Mouse (Mus musculus) G1E (cell line): ENCODE measurements around the gene Lrp5. TPM values are rescaled to one million over a fixed set of nuclear protein-coding genes. Genes with fewer than 3 reads are reported as not detected.

Source experiments
- ATAC-seq: 2 replicates; pipeline ENCODE4 v1.8.0; 2016; ENCODE audit warnings: mild to moderate bottlenecking; ENCODE audit not compliant: insufficient number of reproducible peaks, poor library complexity, low FRiP score, severe bottlenecking; ENCODE audit errors: extremely low read depth
- DNase-seq: peaks from one replicate; pipeline ENCODE4 v3.0.0; 2012; ENCODE audit warnings: low spot score
- H3K27me3 ChIP-seq: 2 replicates; pipeline ENCODE4 v1.6.1; 2012; ENCODE audit warnings: mild to moderate bottlenecking, low read length, inconsistent platforms; ENCODE audit not compliant: insufficient read depth
- H3K36me3 ChIP-seq: replicated peaks from 2 replicates; pipeline ENCODE3; 2012; ENCODE audit warnings: mild to moderate bottlenecking, inconsistent platforms
- H3K4me1 ChIP-seq: 2 replicates; pipeline ENCODE4 v1.6.1; 2012; ENCODE audit warnings: low read depth, low read length, inconsistent platforms, mixed read lengths; ENCODE audit not compliant: insufficient read depth
- H3K4me3 ChIP-seq: 2 replicates; pipeline ENCODE4 v1.5.1; 2012; ENCODE audit warnings: low read depth, mild to moderate bottlenecking, inconsistent platforms, low read length, moderate library complexity, mixed read lengths
- H3K9me3 ChIP-seq: replicated peaks from 2 replicates; pipeline ENCODE4 v1.6.1; 2012; ENCODE audit warnings: inconsistent platforms
- CTCF ChIP-seq: IDR thresholded peaks from 2 replicates; pipeline ENCODE4 v1.5.1; 2012; ENCODE audit warnings: low read depth, low read length, inconsistent platforms, mixed read lengths
- GATA1 ChIP-seq: IDR thresholded peaks from 2 replicates; pipeline ENCODE4 v1.6.1; 2012; ENCODE audit warnings: borderline replicate concordance, low read length, inconsistent platforms, mixed read lengths
- GATA2 ChIP-seq: IDR thresholded peaks from 2 replicates; pipeline ENCODE4 v1.6.1; 2012; ENCODE audit warnings: low read depth, low read length, inconsistent platforms, borderline replicate concordance
- POLR2AphosphoS5 ChIP-seq: IDR thresholded peaks from 2 replicates; pipeline ENCODE4 v1.6.1; 2012; ENCODE audit warnings: low read depth, low read length, inconsistent platforms; ENCODE audit not compliant: insufficient replicate concordance
- TAL1 ChIP-seq: conservative IDR thresholded peaks from 2 replicates; pipeline ENCODE4 v1.6.1; 2012; ENCODE audit warnings: low read depth, low read length, inconsistent platforms, mixed read lengths
- polyA plus RNA-seq: library from polyadenylated mRNA; stranded (reverse); fragments of >175 nt; gene quantifications from 2 replicates; pipeline ENCODE4 v1.2.3, GENCODE M21; 2012
- total RNA-seq, 2 experiments: library from RNA; stranded (forward) in 1 of 2; stranded (reverse) in 1 of 2; fragments of 200-1000 nt in 1 of 2; fragments of >200 nt in 1 of 2; fragmentation: Nextera tagmentation in 1 of 2; gene quantifications; 2 replicates each; pipeline ENCODE4 v1.2.3; 2014 to 2017

The Lrp5 gene
- total and polyA plus RNA-seq, 3 experiments, result 0.05 TPM; not detected in 1

DNA sequence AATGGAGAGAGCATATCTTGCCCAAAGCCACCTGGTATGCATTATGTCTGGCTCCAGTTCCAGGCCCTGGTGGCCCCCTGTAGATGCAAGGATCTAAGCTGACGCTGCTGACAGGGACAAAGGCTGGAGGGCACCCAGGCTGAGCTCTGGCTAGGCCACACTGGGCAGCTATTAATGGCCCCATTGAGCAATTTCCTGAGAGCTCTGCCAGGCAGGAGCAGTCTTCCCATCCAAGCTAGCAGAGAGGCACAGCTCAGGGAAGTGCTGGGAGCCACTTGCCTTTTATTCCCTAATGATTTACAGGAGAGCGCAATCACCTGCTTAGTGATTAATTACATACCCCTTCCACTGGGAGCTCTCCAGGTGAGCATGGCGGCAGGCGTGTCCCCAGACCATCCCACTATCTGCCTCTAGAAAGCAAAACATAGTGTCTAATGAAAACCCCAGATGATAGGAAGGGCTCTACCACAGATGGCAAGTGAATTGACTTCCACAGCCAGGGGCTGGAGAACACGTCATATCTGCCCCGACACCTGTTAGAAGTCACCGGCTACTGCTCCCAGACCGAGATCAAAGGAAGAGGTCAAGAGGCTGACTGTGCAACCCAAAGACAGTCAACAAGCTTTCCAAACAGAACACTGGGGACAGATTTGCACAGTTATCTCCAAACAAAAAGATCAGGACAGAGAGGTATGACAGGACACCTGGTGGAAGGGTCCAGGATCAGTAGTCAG is 12.1 kb downstream of the Lrp5 start:
- TF ChIP-seq CTCF, result no peak
- no peak for TF ChIP-seq GATA2
- no peak for TF ChIP-seq TAL1
- TF ChIP-seq POLR2AphosphoS5, result no peak
- TF ChIP-seq GATA1, result no peak
- DNase-seq (no peak), ATAC-seq (no peak)
- H3K9me3 ChIP-seq, result peaks cover 7% of the 10 kb centered on the region; the same call in 1 of the 2 replicates
- no peaks in the 10 kb centered on the region for H3K27me3 ChIP-seq
- H3K4me3 ChIP-seq, result no peak overlapping the region
- no peaks in the 10 kb centered on the region for H3K36me3 ChIP-seq
- H3K4me1 ChIP-seq, result no peaks in the 10 kb centered on the region

DNA sequence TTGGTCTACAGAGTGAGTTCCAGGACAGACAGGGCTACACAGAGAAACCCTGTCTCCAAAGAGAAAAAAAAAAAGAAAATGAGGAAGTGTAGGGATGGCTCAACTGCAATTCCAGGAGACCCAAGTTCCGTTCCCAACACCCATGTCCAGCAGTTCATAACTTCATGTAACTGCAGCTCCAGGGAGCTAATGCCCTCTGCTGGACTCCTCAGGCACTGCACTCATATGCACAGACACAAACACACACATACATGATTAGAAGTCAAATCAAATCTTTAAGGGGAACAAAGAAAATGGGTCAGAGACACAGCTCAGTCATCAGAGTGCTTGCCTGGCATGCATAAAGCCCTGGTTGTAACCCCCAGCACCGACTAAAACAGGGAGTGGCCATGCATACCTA is 13.2 kb downstream of the Lrp5 start:
- H3K36me3 ChIP-seq, result no peaks in the 10 kb centered on the region
- H3K4me1 ChIP-seq, result no peaks in the 10 kb centered on the region
- H3K9me3 ChIP-seq, result peaks cover 7% of the 10 kb centered on the region; the same call in 1 of the 2 replicates
- DNase-seq (no peak), ATAC-seq (no peak)
- no peaks in the 10 kb centered on the region; the same call in 1 of the 2 replicates for H3K27me3 ChIP-seq
- no peak for TF ChIP-seq CTCF
- TF ChIP-seq GATA1, result no peak
- no peak for TF ChIP-seq GATA2
- TF ChIP-seq TAL1, result no peak
- TF ChIP-seq POLR2AphosphoS5, result no peak
- H3K4me3 ChIP-seq, result no peak overlapping the region

DNA sequence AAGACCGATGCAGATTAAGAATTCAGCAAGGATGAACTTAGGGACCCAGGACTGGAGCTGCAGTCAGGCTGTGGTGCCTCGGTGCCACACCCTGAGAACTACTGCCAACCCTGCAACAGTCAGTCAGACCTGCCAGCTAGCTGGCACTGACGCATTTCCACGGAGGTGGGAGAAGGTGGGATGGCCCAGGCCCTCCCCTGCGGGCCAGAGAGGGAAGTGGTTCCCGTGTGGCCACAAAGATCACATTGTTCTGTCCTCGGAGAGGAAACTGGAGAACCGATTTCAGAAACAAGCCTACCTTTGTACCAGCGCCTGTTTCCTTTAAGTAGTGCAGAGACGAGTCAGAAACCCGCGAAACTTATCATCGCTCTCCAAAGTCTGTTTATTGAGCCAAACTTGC is 17.3 kb downstream of the Lrp5 start:
- ATAC-seq, result no peak
- H3K4me3 ChIP-seq, result no peak overlapping the region

DNA sequence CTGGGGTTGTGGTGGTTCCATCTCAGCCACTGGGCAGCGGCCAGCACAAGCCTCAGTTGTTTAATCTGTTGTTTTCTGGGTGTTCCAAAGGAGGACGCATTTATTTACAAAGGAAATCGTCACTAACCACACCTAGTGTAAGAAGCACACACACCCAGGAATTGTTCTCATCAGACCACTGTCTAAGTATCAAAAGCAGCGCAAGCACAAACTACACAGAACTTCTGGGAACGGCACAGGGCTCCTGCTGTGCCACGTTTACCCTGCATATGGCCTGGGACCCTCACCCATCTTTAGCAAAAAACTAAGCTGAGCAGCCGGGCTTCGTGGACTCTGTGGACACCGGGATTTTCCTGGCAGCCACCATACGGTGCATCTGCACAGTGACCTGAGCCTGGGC is 17.8 kb downstream of the Lrp5 start:
- TF ChIP-seq CTCF, result no peak
- TF ChIP-seq GATA1, result no peak
- TF ChIP-seq GATA2, result no peak
- no peak for TF ChIP-seq POLR2AphosphoS5
- TF ChIP-seq TAL1, result no peak

More for the DNA sequence above, 17.3 kb downstream of the Lrp5 start:
- DNase-seq, result no peak
- Histone ChIP-seq H3K9me3 (peaks cover 7% of the 10 kb centered on the region; the same call in 1 of the 2 replicates), H3K27me3 (no peaks in the 10 kb centered on the region; the same call in none of the 2 replicates), H3K4me1 (no peaks in the 10 kb centered on the region), H3K36me3 (no peaks in the 10 kb centered on the region)
- no peak for TF ChIP-seq GATA1
- no peak for TF ChIP-seq TAL1
- no peak for TF ChIP-seq POLR2AphosphoS5
- no peak for TF ChIP-seq CTCF
- no peak for TF ChIP-seq GATA2

DNA sequence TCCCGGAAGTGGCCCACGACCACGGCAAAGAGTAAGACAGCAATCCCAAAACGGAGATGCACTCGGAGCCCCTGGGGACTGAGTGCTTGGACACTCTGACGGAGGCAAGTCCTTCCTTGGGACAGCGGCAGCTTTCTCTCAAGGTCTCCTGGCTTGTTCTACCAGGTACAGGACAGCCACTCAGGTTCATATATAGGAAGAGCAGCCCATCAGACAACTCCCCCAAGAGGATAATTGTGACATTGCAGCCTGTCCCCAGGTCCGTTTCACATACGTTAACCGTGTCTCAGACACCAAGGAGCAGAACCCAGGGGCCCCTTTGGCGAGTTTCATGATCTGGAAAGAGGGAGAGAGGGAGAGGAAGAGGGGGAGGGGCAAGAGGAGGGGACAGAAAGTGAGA is 18.4 kb downstream of the Lrp5 start:
- no peaks in the 10 kb centered on the region; the same call in none of the 2 replicates for H3K27me3 ChIP-seq
- DNase-seq (no peak), ATAC-seq (no peak)
- H3K4me3 ChIP-seq, result no peak overlapping the region
- H3K4me1 ChIP-seq, result no peaks in the 10 kb centered on the region
- TF ChIP-seq GATA2 (no peak), GATA1 (no peak), POLR2AphosphoS5 (no peak), CTCF (no peak), TAL1 (no peak)
- H3K36me3 ChIP-seq, result no peaks in the 10 kb centered on the region
- H3K9me3 ChIP-seq, result 0 out of 2 replicates have a peak, but pooled peaks cover 2% of the 10 kb centered on the region

More for the DNA sequence above, 17.8 kb downstream of the Lrp5 start:
- DNase-seq, result no peak
- no peaks in the 10 kb centered on the region for H3K36me3 ChIP-seq
- no peaks in the 10 kb centered on the region for H3K4me1 ChIP-seq
- H3K27me3 ChIP-seq, result no peaks in the 10 kb centered on the region; the same call in none of the 2 replicates
- ATAC-seq, result no peak
- H3K9me3 ChIP-seq, result peaks cover 7% of the 10 kb centered on the region; the same call in 1 of the 2 replicates
- H3K4me3 ChIP-seq, result no peak overlapping the region

DNA sequence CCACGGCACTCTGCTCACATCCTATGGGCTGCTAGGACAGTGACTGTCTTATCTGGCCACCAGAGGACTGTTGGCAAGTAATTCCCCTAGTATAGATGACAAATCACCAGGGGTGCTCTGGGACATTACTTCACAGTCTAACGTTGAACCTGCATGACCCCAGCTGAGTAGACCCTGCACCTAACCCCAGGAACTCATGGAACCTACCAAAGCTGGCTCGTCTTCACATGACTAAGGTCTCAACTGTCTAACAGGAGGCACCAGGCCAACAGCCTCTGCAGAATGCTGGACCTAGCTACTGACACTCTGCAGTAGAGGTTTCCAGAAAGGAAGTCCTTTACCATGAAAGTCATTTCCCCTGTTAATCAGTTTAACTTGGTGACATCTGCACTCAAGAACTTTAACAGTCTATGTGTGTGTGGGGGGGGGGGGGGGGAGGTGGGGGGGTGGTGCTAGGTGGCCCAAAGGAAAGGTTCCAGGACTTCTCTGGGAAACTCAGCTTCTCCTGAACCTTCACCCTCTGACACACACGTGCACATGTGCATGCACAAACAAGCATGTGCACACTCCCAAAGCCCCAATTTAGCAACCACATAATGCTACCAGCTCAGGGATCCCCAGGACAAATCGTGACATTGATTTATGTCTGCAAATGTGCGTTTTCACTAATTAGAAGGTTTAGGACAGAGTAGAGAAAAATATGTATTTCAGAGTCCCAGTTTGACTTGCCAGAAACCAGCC is 19.0 kb downstream of the Lrp5 start:
- TF ChIP-seq GATA1, result no peak
- TF ChIP-seq CTCF, result no peak
- no peak for TF ChIP-seq POLR2AphosphoS5
- TF ChIP-seq TAL1, result no peak
- TF ChIP-seq GATA2, result no peak
- Histone ChIP-seq H3K4me3 (no peak overlapping the region), H3K27me3 (no peaks in the 10 kb centered on the region; the same call in none of the 2 replicates), H3K9me3 (no peaks in the 10 kb centered on the region), H3K4me1 (no peaks in the 10 kb centered on the region), H3K36me3 (no peaks in the 10 kb centered on the region)
- ATAC-seq (no peak), DNase-seq (no peak)
